ENCODE assay signal across 8 mouse cellular contexts in genomic region chr4:41274980-41275850, GRCm38 (mm10). TPM values are rescaled to one million over a fixed set of nuclear protein-coding genes. Genes with fewer than 3 reads are reported as not detected.
DNase-seq lines count a peak whose midpoint lies in the region; ATAC-seq and TF ChIP-seq lines count a peak whose summit lies in the region.

Gene Ubap2, minus strand, starts transcription at chr4:41275144.

- H3K4me3 ChIP-seq in gastrocnemius, adult 2 months = peak within 1 kb of the TSS; percentile 97
- H3K4me3 ChIP-seq in hindbrain, postnatal 0 days (ENCODE audit: low read length) = peak within 1 kb of the TSS; percentile 79
- H3K4me3 ChIP-seq in left cerebral cortex, adult 2 months = peak within 1 kb of the TSS; percentile 89

- no peak for TF ChIP-seq CTCF in gastrocnemius, adult 2 months (IDR thresholded peaks at IDR 0.05)
- no peak for TF ChIP-seq CTCF in hindbrain, postnatal 0 days (IDR thresholded peaks at IDR 0.05; ENCODE audit: low read depth)
- no peak for TF ChIP-seq CTCF in left cerebral cortex, adult 2 months (IDR thresholded peaks at IDR 0.05)

- under 1% methylated on average over 60 of the region's 60 CpGs for WGBS in hindbrain, postnatal 0 days

- H3K4me2 ChIP-seq in hindbrain, postnatal 0 days (ENCODE audit: low read depth, low read length) = peak within 1 kb of the TSS; percentile 91

- ATAC-seq in common myeloid progenitor, adult 5-6 weeks (replicated peaks; ENCODE audit: low read depth, poor library complexity, severe bottlenecking) = peak; percentile 89
- ATAC-seq in hindbrain, postnatal 0 days = peak; percentile 99
- peak; percentile 92 for ATAC-seq in megakaryocyte, adult 5-6 weeks (ENCODE audit: poor library complexity, severe bottlenecking)

- peaks cover 21% of the 10 kb centered on the region for H3K4me1 ChIP-seq in hindbrain, postnatal 0 days (ENCODE audit: insufficient read depth, low read length)

- no peaks in the 10 kb centered on the region for H3K9me3 ChIP-seq in hindbrain, postnatal 0 days (ENCODE audit: low read length)

- H3K36me3 ChIP-seq in hindbrain, postnatal 0 days (ENCODE audit: insufficient read depth, low read length) = no peaks in the 10 kb centered on the region

- peak within 1 kb of the TSS; percentile 81 for H3K9ac ChIP-seq in hindbrain, postnatal 0 days (replicated peaks; ENCODE audit: low read length)

- intact Hi-C loops in gastrocnemius, adult 2 months (cut with DNase I) = loop anchor here (2.0 to 5.0 kb wide), 2 partner anchors 18 to 148 kb away; no protein-coding TSS in a partner anchor
- intact Hi-C loops in left cerebral cortex, adult 2 months (cut with DNase I) = loop anchor here (1.0 to 5.0 kb wide), 2 partner anchors 39 to 138 kb away; partner anchors contain the start of genes Dcaf12 and Ube2r2

- peak within 1 kb of the TSS; percentile 98 for H3K27ac ChIP-seq in gastrocnemius, adult 2 months
- peak within 1 kb of the TSS; percentile 90 for H3K27ac ChIP-seq in hindbrain, postnatal 0 days
- H3K27ac ChIP-seq in left cerebral cortex, adult 2 months = peak within 1 kb of the TSS; percentile 98

- H3K27me3 ChIP-seq in hindbrain, postnatal 0 days (ENCODE audit: insufficient read depth, low read length) = no peaks in the 10 kb centered on the region

- peak; percentile 99 for DNase-seq in ZHBTc4 (ENCODE audit: low read depth, low spot score)
- peak; percentile 97 for DNase-seq in gastrocnemius, adult 2 months
- DNase-seq in hindbrain, postnatal 0 days (ENCODE audit: low spot score) = peak; percentile 100
- peak; percentile 94 to 95 for DNase-seq in left cerebral cortex, adult 2 months (ENCODE audit: extremely low spot score in 1 of 2, low spot score in 2 of 2)
- peak; percentile 98 to 100 for DNase-seq in right cerebral cortex, adult 2 months (ENCODE audit: low spot score in 2 of 2)
- DNase-seq in urinary bladder, postnatal 14 days (ENCODE audit: low spot score) = peak; percentile 96

RNA-seq across cellular contexts. Expression of gene Ubap2, which starts in this region (rescaled TPM):
- total RNA-seq in common myeloid progenitor, adult 5-6 weeks (2017) = 33.4 and 39.6 TPM in 2 replicates
- 10 to 100 TPM; 96.3 to 96.7 TPM for total RNA-seq in gastrocnemius, adult 2 months (2021)
- 19.3 and 33.8 TPM in 2 replicates for total RNA-seq in hindbrain, postnatal 0 days (2014; rRNA removed)
- polyA plus RNA-seq in hindbrain, postnatal 0 days (2015; fragmentation: Nextera tagmentation; extraction: Ambion mirVana) = 27.2 and 31.0 TPM in 2 replicates
- 10 to 100 TPM; 39.4 to 42.2 TPM for total RNA-seq in left cerebral cortex, adult 2 months (2021)
- total RNA-seq in megakaryocyte, adult 5-6 weeks (2015) = 26.1 and 35.6 TPM in 2 replicates
- 11.3 and 12.3 TPM in 2 replicates for total RNA-seq in megakaryocyte, adult 5-6 weeks (2017)

Comparison
In these comparisons a context has a peak if more than half of its experiments do, and no peak if none do; other contexts are left out.
1. Peak in every context shown above with its lines: DNase-seq, ATAC-seq, H3K4me3 ChIP-seq and H3K27ac ChIP-seq.